Mouse (Mus musculus) activated CD4-positive, CD25-positive, alpha-beta regulatory T cell, adult 4 months (primary cell): Measurements from ENCODE around the gene Gm10721. TPM values are rescaled to one million over a fixed set of nuclear protein-coding genes. Genes with fewer than 3 reads are reported as not detected.
"Not testable (repeated sequence)": the region's sequence is repeated elsewhere in the genome, so short reads cannot be mapped to it uniquely, and the experiment has no call there.

Experiments used
- ATAC-seq: one replicate; pipeline ENCODE4 v1.8.0; 2017
- polyA plus RNA-seq, 2 experiments: library from polyadenylated mRNA; unstranded; fragments of 100-300 nt; shearing (Covaris generic); gene quantifications; one replicate each; pipeline ENCODE4 v1.2.1; 2017

The Gm10721 gene
- 1 to 10 TPM in 1 of 2 experiments, not detected in 1; 1.1 TPM for polyA plus RNA-seq

GRCm38 (mm10) chr9:3012733-3013279 is at the start of gene Gm10721:
TSS of gene Gm10721 (plus strand) at chr9:3013140.
- peak; percentile 32 for ATAC-seq

GRCm38 (mm10) chr9:3000445-3000972 is 12.4 kb upstream of the Gm10721 start, which contains the start of gene Gm10722:
TSS of gene Gm10722 (plus strand) at chr9:3000922.
- not testable (repeated sequence) for ATAC-seq

- ATAC-seq, result not testable (repeated sequence)
Observed at GRCm38 (mm10) chr9:3001006-3001405, 11.9 kb upstream of the Gm10721 start.

- ATAC-seq, result peak; percentile 29
Observed at GRCm38 (mm10) chr9:3001948-3002659, 10.8 kb upstream of the Gm10721 start.

- ATAC-seq, result not testable (repeated sequence)
Observed at GRCm38 (mm10) chr9:3002794-3003396, 10.0 kb upstream of the Gm10721 start, which contains the start of gene Gm11168. TSS of gene Gm11168 (plus strand) at chr9:3003346.

GRCm38 (mm10) chr9:3006179-3006578 is 6.8 kb upstream of the Gm10721 start:
- ATAC-seq, result not testable (repeated sequence)

- peak; percentile 13 for ATAC-seq
Observed at GRCm38 (mm10) chr9:3006636-3007035, 6.3 kb upstream of the Gm10721 start.

GRCm38 (mm10) chr9:3007272-3007671 is 5.7 kb upstream of the Gm10721 start:
- not testable (repeated sequence) for ATAC-seq

GRCm38 (mm10) chr9:3009331-3009730 is 3.6 kb upstream of the Gm10721 start:
- ATAC-seq, result peak; percentile 2

GRCm38 (mm10) chr9:3012054-3012621 is 802 bp upstream of the Gm10721 start:
- ATAC-seq, result not testable (repeated sequence)

- not testable (repeated sequence) for ATAC-seq
Observed at GRCm38 (mm10) chr9:3015354-3015753, 2.4 kb downstream of the Gm10721 start, which contains the start of gene Gm10720. TSS of gene Gm10720 (plus strand) at chr9:3015654.

GRCm38 (mm10) chr9:3015896-3016295 is 3.0 kb downstream of the Gm10721 start:
- not testable (repeated sequence) for ATAC-seq

GRCm38 (mm10) chr9:3017108-3017507 is 4.2 kb downstream of the Gm10721 start, which contains the start of gene Gm10719:
TSS of gene Gm10719 (plus strand) at chr9:3017408.
- not testable (repeated sequence) for ATAC-seq

GRCm38 (mm10) chr9:3018944-3019343 is 6.0 kb downstream of the Gm10721 start:
- ATAC-seq, result not testable (repeated sequence)

- not testable (repeated sequence) for ATAC-seq
Observed at GRCm38 (mm10) chr9:3019835-3020727, 7.1 kb downstream of the Gm10721 start.

GRCm38 (mm10) chr9:3022316-3023008 is 9.5 kb downstream of the Gm10721 start:
- ATAC-seq, result not testable (repeated sequence)

- not testable (repeated sequence) for ATAC-seq
Observed at GRCm38 (mm10) chr9:3023312-3023984, 10.5 kb downstream of the Gm10721 start, which contains the start of gene Gm10718. TSS of gene Gm10718 (plus strand) at chr9:3023547.

GRCm38 (mm10) chr9:3023985-3024648 is 11.2 kb downstream of the Gm10721 start:
- ATAC-seq, result not testable (repeated sequence)

GRCm38 (mm10) chr9:3024912-3025467 is 12.1 kb downstream of the Gm10721 start, which contains the start of gene Gm10717:
TSS of gene Gm10717 (plus strand) at chr9:3025417.
- not testable (repeated sequence) for ATAC-seq
